13 mouse cellular contexts compared by ENCODE assay signal in genomic region chr15:27503221-27503620, GRCm38 (mm10). TPM values are rescaled to one million over a fixed set of nuclear protein-coding genes. Genes with fewer than 3 reads are reported as not detected.
DNase-seq lines count a peak whose midpoint lies in the region; ATAC-seq and TF ChIP-seq lines count a peak whose summit lies in the region.
"Had no signal": no experiment of that assay in that cellular context is flagged by ENCODE, and none has a peak within 500 bp of the region (broad histone marks: within the 10 kb centered on the region; RNA-seq: fewer than 3 reads in every experiment).

No protein-coding gene starts in this region.

- no peak overlapping the region for H3K4me3 ChIP-seq in heart, embryonic 11.5 days (ENCODE audit: low read depth, low read length)
- H3K4me3 ChIP-seq in hindbrain, postnatal 0 days (ENCODE audit: low read length) = no peak overlapping the region
- no peak overlapping the region for H3K4me3 ChIP-seq in kidney, embryonic 16.5 days (ENCODE audit: low read length)
- no peak overlapping the region for H3K4me3 ChIP-seq in forebrain, embryonic 13.5 days
- H3K4me3 ChIP-seq: neural tube, embryonic 13.5 days had no signal

- ATAC-seq in heart, embryonic 11.5 days (replicated peaks; ENCODE audit: insufficient number of reproducible peaks, low FRiP score, low TSS enrichment) = no peak
- peak; percentile 56 for ATAC-seq in granulocyte monocyte progenitor cell, adult 5-6 weeks (replicated peaks; ENCODE audit: poor library complexity, severe bottlenecking)
- no peak for ATAC-seq in hindbrain, postnatal 0 days
- no peak for ATAC-seq in kidney, embryonic 16.5 days (ENCODE audit: low FRiP score, low TSS enrichment)
- no peak for ATAC-seq in forebrain, embryonic 13.5 days
- ATAC-seq: forebrain, embryonic 16.5 days had no signal

- no peaks in the 10 kb centered on the region for H3K27me3 ChIP-seq in heart, embryonic 11.5 days (ENCODE audit: control insufficient read depth, insufficient read depth, low read length)
- no peaks in the 10 kb centered on the region for H3K27me3 ChIP-seq in hindbrain, postnatal 0 days (ENCODE audit: insufficient read depth, low read length)
- H3K27me3 ChIP-seq in kidney, embryonic 16.5 days (ENCODE audit: insufficient read depth, low read length) = no peaks in the 10 kb centered on the region
- no peaks in the 10 kb centered on the region for H3K27me3 ChIP-seq in forebrain, embryonic 13.5 days
- H3K27me3 ChIP-seq: neural tube, embryonic 13.5 days had no signal

- no peak overlapping the region for H3K9ac ChIP-seq in heart, embryonic 11.5 days (ENCODE audit: low read depth, low read length)
- no peak overlapping the region for H3K9ac ChIP-seq in hindbrain, postnatal 0 days (replicated peaks; ENCODE audit: low read length)
- no peak overlapping the region for H3K9ac ChIP-seq in kidney, embryonic 16.5 days (replicated peaks; ENCODE audit: low read length)
- H3K9ac ChIP-seq in forebrain, embryonic 13.5 days = no peak overlapping the region
- H3K9ac ChIP-seq: liver, embryonic 14.5 days; neural tube, embryonic 13.5 days had no signal

- no peaks in the 10 kb centered on the region for H3K9me3 ChIP-seq in heart, embryonic 11.5 days (replicated peaks; ENCODE audit: control insufficient read depth, low read length)
- H3K9me3 ChIP-seq in hindbrain, postnatal 0 days (ENCODE audit: low read length) = no peaks in the 10 kb centered on the region
- H3K9me3 ChIP-seq in kidney, embryonic 16.5 days (ENCODE audit: low read length) = no peaks in the 10 kb centered on the region
- H3K9me3 ChIP-seq in forebrain, embryonic 13.5 days (replicated peaks) = no peaks in the 10 kb centered on the region
- H3K9me3 ChIP-seq: neural tube, embryonic 13.5 days had no signal

- DNase-seq in heart, adult 9 months (ENCODE audit: low spot score in 2 of 2) = no peak
- peak; percentile 69 for DNase-seq in heart, postnatal 4 days
- DNase-seq in lung, postnatal 36 days = peak; percentile 38
- no peak for DNase-seq in hindbrain, postnatal 0 days (ENCODE audit: low spot score)
- DNase-seq: midbrain, embryonic 14.5 days; thymus, postnatal 25 days had no signal

- H3K4me1 ChIP-seq in heart, embryonic 11.5 days (ENCODE audit: control insufficient read depth, insufficient read depth, low read length) = peaks cover 56% of the 10 kb centered on the region
- no peaks in the 10 kb centered on the region for H3K4me1 ChIP-seq in hindbrain, postnatal 0 days (ENCODE audit: insufficient read depth, low read length)
- H3K4me1 ChIP-seq in kidney, embryonic 16.5 days (ENCODE audit: insufficient read depth, low read length) = peaks cover 16% of the 10 kb centered on the region
- peaks cover 6% of the 10 kb centered on the region for H3K4me1 ChIP-seq in forebrain, embryonic 13.5 days

- H3K27ac ChIP-seq in heart, embryonic 11.5 days (ENCODE audit: low read depth, low read length) = 0 out of 2 replicates have a peak overlapping the region, but pooled peaks have one; percentile 54
- no peak overlapping the region for H3K27ac ChIP-seq in hindbrain, postnatal 0 days
- no peak overlapping the region for H3K27ac ChIP-seq in kidney, embryonic 16.5 days (ENCODE audit: low read length)
- H3K27ac ChIP-seq in forebrain, embryonic 13.5 days = no peak overlapping the region
- H3K27ac ChIP-seq: liver, embryonic 14.5 days; neural tube, embryonic 13.5 days had no signal

- H3K4me2 ChIP-seq in heart, embryonic 11.5 days = no peak overlapping the region
- no peak overlapping the region for H3K4me2 ChIP-seq in hindbrain, postnatal 0 days (ENCODE audit: low read depth, low read length)
- no peak overlapping the region for H3K4me2 ChIP-seq in kidney, embryonic 16.5 days (replicated peaks; ENCODE audit: low read depth, low read length)
- H3K4me2 ChIP-seq in forebrain, embryonic 13.5 days = no peak overlapping the region
- H3K4me2 ChIP-seq: neural tube, embryonic 13.5 days had no signal

- 53% methylated on average over 9 of the region's 9 CpGs for WGBS in heart, embryonic 11.5 days (ENCODE audit: insufficient replicate concordance)
- 69% methylated on average over 9 of the region's 9 CpGs for WGBS in hindbrain, postnatal 0 days
- 82% methylated on average over 9 of the region's 9 CpGs for WGBS in kidney, embryonic 16.5 days
- WGBS in forebrain, embryonic 13.5 days = 89% methylated on average over 9 of the region's 9 CpGs

- H3K36me3 ChIP-seq in heart, embryonic 11.5 days (ENCODE audit: control insufficient read depth, insufficient read depth, low read length) = no peaks in the 10 kb centered on the region
- no peaks in the 10 kb centered on the region for H3K36me3 ChIP-seq in hindbrain, postnatal 0 days (ENCODE audit: insufficient read depth, low read length)
- no peaks in the 10 kb centered on the region for H3K36me3 ChIP-seq in kidney, embryonic 16.5 days (ENCODE audit: insufficient read depth, low read length)
- H3K36me3 ChIP-seq in forebrain, embryonic 13.5 days (ENCODE audit: poor library complexity, severe bottlenecking) = no peaks in the 10 kb centered on the region
- H3K36me3 ChIP-seq: neural tube, embryonic 13.5 days had no signal

- no peak for TF ChIP-seq CTCF in hindbrain, postnatal 0 days (IDR thresholded peaks at IDR 0.05; ENCODE audit: low read depth)

RNA-seq across cellular contexts. Expression of gene Ank, which starts 36.7 kb away (rescaled TPM):
- 11.9 and 13.5 TPM in 2 replicates for polyA plus RNA-seq in heart, embryonic 11.5 days (2014; fragmentation: Nextera tagmentation; extraction: Ambion mirVana)
- 20.1 and 20.8 TPM in 2 replicates for total RNA-seq in granulocyte monocyte progenitor cell, adult 5-6 weeks (2014; fragmentation: Nextera tagmentation)
- total RNA-seq in granulocyte monocyte progenitor cell, adult 5-6 weeks (2017) = 11.3 and 12.4 TPM in 2 replicates
- 10 to 100 TPM; 70.2 to 74.8 TPM for total RNA-seq in heart, postnatal 4 days (2021)
- total RNA-seq in hindbrain, postnatal 0 days (2014; rRNA removed) = 28.8 and 31.1 TPM in 2 replicates
- polyA plus RNA-seq in hindbrain, postnatal 0 days (2015; fragmentation: Nextera tagmentation; extraction: Ambion mirVana) = 18.1 and 19.6 TPM in 2 replicates
- polyA plus RNA-seq in kidney, embryonic 16.5 days (2015; fragmentation: Nextera tagmentation; extraction: Ambion mirVana) = 6.3 and 7.2 TPM in 2 replicates
- polyA plus RNA-seq in forebrain, embryonic 13.5 days (2015; fragmentation: Nextera tagmentation; extraction: Ambion mirVana) = 9.2 and 9.7 TPM in 2 replicates

Comparison
In these comparisons a context has a peak if more than half of its experiments do, and no peak if none do; other contexts are left out.
1. DNase-seq: peak in heart, postnatal 4 days (single experiment) and lung, postnatal 36 days (single experiment); none in heart, adult 9 months (0 of 2) and hindbrain, postnatal 0 days (single experiment).